Mouse (Mus musculus) heart, adult 2 months (tissue): Measurements from ENCODE around the gene Gm9780. TPM values are rescaled to one million over a fixed set of nuclear protein-coding genes. Genes with fewer than 3 reads are reported as not detected.
"Not testable (repeated sequence)": the region's sequence is repeated elsewhere in the genome, so short reads cannot be mapped to it uniquely, and the experiment has no call there.

Experiments used
- DNase-seq, 2 experiments: peaks; one replicate each; pipeline ENCODE4 v3.0.0; 2021
- H3K27ac ChIP-seq: fragments of 200-600 bp; 2 replicates; pipeline ENCODE4 v1.8.1; 2022
- H3K27me3 ChIP-seq: fragments of 200-500 bp; 2 replicates; pipeline ENCODE4 v1.6.1; 2012; ENCODE audit warnings: mild to moderate bottlenecking, low read length, inconsistent platforms, mixed read lengths; ENCODE audit not compliant: control insufficient read depth, insufficient read depth
- H3K36me3 ChIP-seq: fragments of 200-500 bp; 2 replicates; pipeline ENCODE4 v1.6.1; 2012; ENCODE audit warnings: low read length, inconsistent platforms; ENCODE audit not compliant: control insufficient read depth, insufficient read depth
- H3K4me1 ChIP-seq: fragments of 200-500 bp; 2 replicates; pipeline ENCODE4 v1.6.1; 2011; ENCODE audit warnings: low read length; ENCODE audit not compliant: control insufficient read depth, insufficient read depth
- H3K4me3 ChIP-seq: fragments of 200-600 bp; 2 replicates; pipeline ENCODE4 v1.8.1; 2022
- H3K79me2 ChIP-seq: fragments of 200-500 bp; replicated peaks from 2 replicates; pipeline ENCODE4 v1.6.1; 2012; ENCODE audit warnings: mild to moderate bottlenecking, inconsistent platforms, low read length, moderate library complexity, mixed read lengths; ENCODE audit not compliant: control insufficient read depth, insufficient read depth
- H3K9ac ChIP-seq: fragments of 200-500 bp; 2 replicates; pipeline ENCODE4 v1.6.1; 2012; ENCODE audit warnings: low read depth, mild to moderate bottlenecking, control low read depth, inconsistent platforms, low read length, mixed read lengths
- whole genome bisulfite sequencing: fragments of 180-500 bp; shearing (Covaris S2); methylation state at CpG from one replicate; pipeline ENCODE4 v1.1.7; 2018; 5-methylcytosine and 5-hydroxymethylcytosine counted together
- intact Hi-C: fragments of 180-260 bp; cut with DNase I; formaldehyde crosslinking; loops from one replicate; pipeline ENCODE4 v1.15.1; 2025
- long read RNA-seq: library from polyadenylated mRNA; stranded (forward); transcript quantifications from one replicate; pipeline ENCODE4 v2.0.0, GENCODE M21; 2021
- polyA plus RNA-seq: library from polyadenylated mRNA; depleted of rRNA; stranded (reverse); fragments of >200 nt; gene quantifications from 2 replicates; pipeline ENCODE4 v1.2.3, GENCODE M21; 2012; rRNA removed
- total RNA-seq, 2 experiments: library from RNA; stranded (reverse); gene quantifications; 2 replicates each; pipeline ENCODE4 v1.2.3; 2021

The Gm9780 gene
- total RNA-seq (10 to 100 TPM; 15.9 to 20.6 TPM), polyA plus RNA-seq (62.6 and 76.8 TPM in 2 replicates)
- long read RNA-seq, transcript Gm9780-202 (4 exons, 1,394 nt) = major isoform, 19 of 21 reads
- long read RNA-seq, partial matches to known transcripts = 2 of 21 reads
- long read RNA-seq, other reads (novel, unspliced or antisense) = 0 of 21 reads

DNA sequence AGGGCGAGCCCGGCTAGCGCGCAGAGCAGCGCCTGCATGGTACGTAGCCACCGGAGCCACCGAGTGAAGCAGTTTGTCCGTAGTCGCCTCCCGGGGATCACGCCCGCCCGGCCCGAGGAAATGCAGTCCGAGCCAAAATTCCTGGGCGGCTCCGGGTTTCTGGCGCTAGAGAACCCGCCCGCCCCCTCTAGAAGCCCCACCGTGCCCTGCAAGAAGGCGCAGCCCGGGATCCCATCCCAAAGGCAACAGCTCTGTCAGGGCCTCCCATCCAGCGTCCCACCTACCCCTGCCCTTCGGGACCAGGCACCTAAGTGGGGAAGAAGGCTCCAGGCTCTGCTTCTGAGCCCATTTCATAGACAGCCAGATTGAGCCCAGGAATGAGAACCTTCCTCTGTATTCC is at the start of gene Gm9780:
Gene Gm9780 (minus strand): TSS at position 101 of the 400 bp plus-strand sequence.
- H3K4me1 ChIP-seq, H3K79me2 ChIP-seq, intact Hi-C loops, H3K27ac ChIP-seq, DNase-seq, H3K27me3 ChIP-seq, H3K36me3 ChIP-seq, H3K4me3 ChIP-seq, H3K9ac ChIP-seq: not testable (repeated sequence)
- no CpG with 5 or more reads among the region's 26 CpGs for WGBS

DNA sequence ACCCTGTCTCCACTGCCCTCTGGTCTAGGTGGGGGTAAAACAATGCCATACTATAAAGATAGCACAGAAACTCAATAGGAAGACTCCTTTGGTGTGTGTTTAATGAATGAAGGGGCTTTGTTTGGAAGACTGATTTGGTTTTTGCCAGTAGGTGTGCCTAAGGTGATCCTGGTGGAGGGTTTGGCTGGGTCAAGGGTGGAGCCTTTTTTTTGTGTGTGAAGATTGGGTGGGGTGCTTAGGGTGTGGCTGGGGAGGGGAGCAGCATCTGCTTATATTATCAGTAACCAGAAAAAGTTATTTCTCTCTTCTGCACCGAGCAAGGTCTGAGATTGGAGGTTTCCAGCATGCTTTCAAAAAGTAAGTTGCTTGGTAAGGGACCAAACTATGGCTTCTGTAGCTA is 39.5 kb upstream of the Gm9780 start, which contains the start of gene Cphx3:
Gene Cphx3 (plus strand): TSS at position 301 of the 400 bp plus-strand sequence.
- H3K36me3 ChIP-seq, H3K79me2 ChIP-seq, intact Hi-C loops, H3K4me3 ChIP-seq, DNase-seq, H3K27me3 ChIP-seq, H3K9ac ChIP-seq, H3K27ac ChIP-seq, H3K4me1 ChIP-seq: not testable (repeated sequence)
- WGBS = no CpG with 5 or more reads among the region's 1 CpGs

DNA sequence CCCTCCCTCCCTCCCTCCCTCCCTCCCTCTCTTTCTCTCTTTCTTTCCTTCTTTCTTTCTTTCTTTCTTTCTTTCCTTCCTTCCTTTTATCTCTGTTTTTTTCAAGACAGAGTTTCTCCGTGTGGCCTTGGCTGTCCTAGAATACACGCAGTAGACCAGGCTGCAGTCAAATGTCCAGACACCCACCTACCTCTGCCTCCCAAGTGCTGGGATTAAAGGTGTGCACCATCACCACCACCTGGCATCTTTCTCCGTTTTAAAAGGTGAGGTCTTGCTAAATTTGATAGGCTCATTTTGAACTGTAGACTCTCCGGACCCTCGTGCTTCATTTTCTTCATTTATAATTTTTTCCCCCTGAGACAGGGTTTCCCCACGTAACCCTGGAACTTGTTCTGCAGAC is 38.7 kb upstream of the Gm9780 start, which contains the start of gene Cphx2:
Gene Cphx2 (plus strand): TSS at position 301 of the 400 bp plus-strand sequence.
- WGBS = no CpG with 5 or more reads among the region's 6 CpGs
- intact Hi-C loops, H3K4me3 ChIP-seq, H3K9ac ChIP-seq, H3K27ac ChIP-seq, H3K79me2 ChIP-seq, H3K27me3 ChIP-seq, H3K4me1 ChIP-seq, H3K36me3 ChIP-seq, DNase-seq: not testable (repeated sequence)

DNA sequence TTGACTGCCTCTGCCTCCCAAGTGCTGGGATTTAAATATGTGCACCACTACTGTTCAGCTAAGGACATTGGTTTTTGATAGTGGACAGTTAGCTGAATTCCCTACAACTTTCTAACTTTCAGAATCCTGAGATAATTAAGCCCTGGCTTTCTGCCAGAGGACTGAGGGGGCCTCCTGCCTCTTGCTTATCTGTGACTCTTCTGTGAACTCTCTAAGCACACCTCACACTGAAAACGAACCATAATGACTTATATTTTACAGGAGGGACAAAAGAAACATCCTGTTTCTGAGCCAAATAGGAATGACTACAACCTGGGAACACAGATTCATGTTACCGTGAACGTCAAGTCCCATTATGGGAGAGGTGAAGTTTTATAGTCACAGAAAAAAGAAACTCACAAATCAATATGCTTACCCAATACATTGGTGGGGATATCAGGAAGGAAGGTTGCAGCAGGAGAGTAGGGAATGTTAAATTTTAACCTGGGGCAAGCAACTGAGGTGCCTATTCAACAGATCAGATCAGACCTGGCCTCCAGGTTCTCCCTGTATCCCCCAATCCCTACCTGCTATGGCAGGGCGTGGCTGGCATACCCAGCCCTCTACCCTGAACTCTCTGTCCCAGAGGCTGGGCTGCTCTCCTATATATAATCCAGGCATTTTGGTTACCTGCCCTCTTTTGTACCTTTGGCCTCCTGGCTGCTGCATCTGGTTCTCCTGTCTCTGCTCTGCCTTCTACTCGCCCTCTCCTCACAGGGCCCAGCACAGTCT is 34.3 kb upstream of the Gm9780 start:
- H3K4me3 ChIP-seq, DNase-seq, H3K79me2 ChIP-seq, H3K27me3 ChIP-seq, intact Hi-C loops, H3K4me1 ChIP-seq, H3K27ac ChIP-seq, H3K36me3 ChIP-seq, H3K9ac ChIP-seq: not testable (repeated sequence)
- WGBS = no CpG with 5 or more reads among the region's 5 CpGs

DNA sequence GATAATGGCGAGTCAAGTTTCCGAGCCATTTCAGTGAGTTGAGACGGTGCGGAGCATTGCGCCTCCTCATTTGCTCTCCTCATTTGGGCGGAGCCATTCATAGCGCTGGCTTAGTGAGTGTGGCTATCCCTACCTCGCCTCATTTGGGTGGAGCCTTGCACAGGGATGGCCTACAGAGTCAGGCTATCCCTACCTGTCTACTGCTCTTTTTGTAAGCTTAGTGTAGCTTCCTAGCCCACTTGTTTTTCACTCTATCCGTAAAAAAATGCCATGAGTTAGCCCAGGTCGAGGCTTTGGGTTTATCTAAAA is 24.8 kb upstream of the Gm9780 start, which contains the start of gene Tmem254c:
Gene Tmem254c (minus strand): TSS at position 31 of the 309 bp plus-strand sequence.
- intact Hi-C loops, H3K79me2 ChIP-seq, H3K27me3 ChIP-seq, H3K9ac ChIP-seq, H3K27ac ChIP-seq, DNase-seq, H3K4me3 ChIP-seq, H3K36me3 ChIP-seq, H3K4me1 ChIP-seq: not testable (repeated sequence)
- no CpG with 5 or more reads among the region's 10 CpGs for WGBS

DNA sequence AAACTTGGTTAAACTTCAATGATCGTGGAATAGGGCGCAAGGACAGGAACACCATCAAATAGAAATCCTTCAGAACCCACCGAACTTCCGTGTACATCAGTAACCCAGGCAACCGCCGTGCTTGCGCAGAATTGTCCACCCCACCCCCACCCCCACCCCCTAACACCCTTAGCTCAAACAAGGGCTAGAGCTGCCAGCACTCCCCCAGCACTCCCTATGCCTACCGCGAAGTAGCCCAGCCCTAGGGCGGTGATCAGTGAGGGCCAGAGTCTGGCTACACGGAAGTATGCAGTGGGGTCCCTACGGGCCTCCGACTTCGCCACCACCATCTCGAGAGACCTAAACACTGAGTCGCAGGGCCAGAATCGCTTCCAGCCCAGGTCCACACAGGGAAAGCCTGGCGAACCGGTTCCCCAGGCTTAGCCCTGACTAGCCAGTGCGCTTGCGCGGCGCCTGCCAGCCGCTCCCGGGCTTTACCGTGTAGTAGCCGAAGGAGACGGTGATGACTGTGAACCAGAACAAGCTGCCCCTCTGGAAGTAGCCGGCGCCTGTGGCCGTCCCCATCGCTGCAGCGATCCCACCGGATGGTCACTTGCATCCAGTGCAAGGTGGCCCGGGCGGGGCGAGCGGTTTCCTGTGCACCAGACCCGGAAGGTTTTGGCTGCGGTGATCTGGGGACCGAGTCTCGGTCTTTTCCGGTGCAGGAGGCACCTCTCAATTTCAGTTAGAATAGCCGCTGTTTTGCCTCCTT is 24.2 kb upstream of the Gm9780 start:
- H3K27ac ChIP-seq, H3K9ac ChIP-seq, H3K4me1 ChIP-seq, H3K79me2 ChIP-seq, intact Hi-C loops, DNase-seq, H3K36me3 ChIP-seq, H3K4me3 ChIP-seq, H3K27me3 ChIP-seq: not testable (repeated sequence)
- WGBS = no CpG with 5 or more reads among the region's 44 CpGs

DNA sequence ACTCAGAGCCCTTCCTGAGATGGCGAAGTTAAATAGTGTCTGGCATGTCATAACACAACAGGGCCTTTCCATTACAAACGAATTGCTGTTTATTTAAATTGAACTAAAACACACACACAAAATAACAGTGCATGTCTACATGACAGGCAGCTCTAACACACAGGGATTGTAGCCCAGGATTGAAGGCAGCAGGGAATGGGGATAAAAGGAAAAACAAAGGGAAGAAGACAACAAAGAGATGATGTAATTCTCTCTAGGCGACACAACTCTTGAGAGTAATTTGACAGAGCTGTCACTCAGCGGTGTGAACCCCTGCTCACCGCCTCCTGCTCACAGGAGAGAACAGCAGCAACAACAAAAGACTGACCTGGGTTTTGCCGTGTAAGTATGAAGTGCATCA is 16.9 kb upstream of the Gm9780 start:
- H3K9ac ChIP-seq, H3K79me2 ChIP-seq, intact Hi-C loops, H3K4me1 ChIP-seq, H3K27me3 ChIP-seq, H3K36me3 ChIP-seq, H3K4me3 ChIP-seq, H3K27ac ChIP-seq, DNase-seq: not testable (repeated sequence)
- WGBS = no CpG with 5 or more reads among the region's 6 CpGs

DNA sequence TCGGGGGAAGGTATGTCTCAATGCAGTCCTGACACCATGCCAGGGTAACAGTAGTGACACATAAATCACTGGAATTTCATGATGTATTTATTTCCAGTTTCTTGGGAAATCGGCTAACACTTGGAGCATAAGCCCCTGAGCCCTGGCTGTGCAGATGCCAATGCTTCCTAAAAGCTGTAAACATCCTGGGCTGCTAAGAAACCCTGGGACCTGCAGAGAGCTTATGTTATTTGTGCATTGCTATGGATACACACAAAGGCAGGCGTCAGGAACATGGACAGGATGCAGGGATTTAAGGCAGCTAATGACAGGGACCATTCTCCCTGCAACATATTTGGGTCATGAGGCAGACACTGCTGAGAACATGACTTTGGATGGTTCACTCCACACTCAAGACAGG is 15.7 kb upstream of the Gm9780 start:
- H3K9ac ChIP-seq, H3K27ac ChIP-seq, intact Hi-C loops, H3K27me3 ChIP-seq, H3K4me3 ChIP-seq, H3K4me1 ChIP-seq, DNase-seq, H3K36me3 ChIP-seq, H3K79me2 ChIP-seq: not testable (repeated sequence)
- no CpG with 5 or more reads among the region's 3 CpGs for WGBS

DNA sequence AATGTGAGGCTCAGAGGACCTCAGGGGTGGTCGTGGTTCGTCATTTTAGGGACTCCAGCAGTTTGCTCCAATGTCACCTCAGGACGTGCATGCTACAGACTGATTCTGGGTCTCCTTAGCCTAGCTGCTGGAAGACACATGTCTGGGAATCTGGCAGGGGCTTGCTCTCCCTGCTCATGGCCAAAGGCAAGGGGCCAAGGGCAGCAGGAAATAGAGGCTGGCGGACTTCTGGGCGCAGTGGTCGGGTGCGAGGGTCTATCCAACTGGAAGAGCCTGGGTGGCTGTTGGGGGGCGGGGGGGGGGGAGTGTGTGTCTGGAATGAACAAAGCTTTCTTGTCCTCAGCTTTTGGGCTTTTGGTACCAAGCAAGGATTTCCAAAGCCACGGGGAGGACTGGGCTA is 6.3 kb upstream of the Gm9780 start:
- H3K9ac ChIP-seq, DNase-seq, H3K36me3 ChIP-seq, intact Hi-C loops, H3K79me2 ChIP-seq, H3K4me1 ChIP-seq, H3K27ac ChIP-seq, H3K4me3 ChIP-seq, H3K27me3 ChIP-seq: not testable (repeated sequence)
- WGBS = no CpG with 5 or more reads among the region's 9 CpGs
